Mouse (Mus musculus): Measurements from ENCODE around the gene Jak1. TPM values are rescaled to one million over a fixed set of nuclear protein-coding genes. Genes with fewer than 3 reads are reported as not detected.
A peak's percentile ranks its signal among the peaks of the same experiment; 100 is the strongest.

Gene Jak1
- polyA plus RNA-seq, 1 experiment, result 50.2 TPM

DNA sequence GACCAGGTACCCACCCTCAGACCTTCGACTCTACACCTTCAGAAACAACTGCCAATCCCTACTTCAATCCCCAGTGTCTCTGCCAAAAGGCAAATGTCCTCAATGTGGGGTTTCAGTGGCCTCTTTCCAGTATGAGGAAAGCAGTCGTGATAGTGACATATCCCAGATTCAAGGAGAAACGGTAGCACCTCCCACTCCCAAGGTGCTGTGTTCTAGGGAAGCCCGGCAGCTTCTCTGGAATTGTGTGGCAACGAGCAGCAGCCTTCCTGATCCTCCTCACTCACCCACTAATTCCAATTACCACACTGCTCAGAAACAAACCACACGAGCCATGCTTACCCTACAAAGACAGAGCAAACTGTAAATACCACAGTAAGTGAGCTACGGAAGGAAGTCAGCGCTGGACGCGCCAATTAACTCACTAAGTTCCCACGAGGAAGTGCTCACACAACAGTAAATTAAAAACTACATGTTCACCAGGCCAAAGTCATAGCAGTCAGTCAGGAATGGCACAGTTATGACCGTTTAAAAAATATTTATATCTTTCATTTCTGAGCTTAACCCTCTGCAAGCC, 105.8 kb downstream of the Jak1 start:
- TF ChIP-seq POLR2A (IDR thresholded peaks at IDR 0.05; ENCODE audit: borderline replicate concordance, extremely low read depth, insufficient read depth, insufficient read length, poor library complexity, severe bottlenecking) (no peak), CTCF (IDR thresholded peaks at IDR 0.05; ENCODE audit: borderline replicate concordance, extremely low read depth, insufficient read depth, insufficient read length) (no peak)
- no peak for DNase-seq (ENCODE audit: low read depth)

DNA sequence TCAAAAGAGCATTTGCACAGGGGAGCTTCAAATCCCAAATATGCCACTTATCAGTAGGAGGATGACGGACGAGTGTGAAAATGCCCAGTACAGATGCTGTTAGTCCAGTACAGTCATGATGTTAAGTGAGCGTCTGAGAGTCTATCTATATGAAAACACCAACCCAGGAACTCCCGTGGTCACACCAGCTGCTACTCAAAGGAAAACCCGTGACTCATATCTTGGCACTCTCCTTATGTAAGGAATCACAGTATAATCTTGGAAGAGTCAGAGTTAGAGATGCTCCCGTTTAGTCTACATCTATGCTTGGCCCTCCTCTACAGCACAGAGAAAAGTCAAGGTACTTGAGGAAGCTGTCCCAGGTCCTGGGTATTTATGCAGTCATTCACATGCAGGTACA, 106.8 kb downstream of the Jak1 start:
- no peak for DNase-seq (ENCODE audit: low read depth)
- TF ChIP-seq POLR2A (IDR thresholded peaks at IDR 0.05; ENCODE audit: borderline replicate concordance, extremely low read depth, insufficient read depth, insufficient read length, poor library complexity, severe bottlenecking) (no peak), CTCF (IDR thresholded peaks at IDR 0.05; ENCODE audit: borderline replicate concordance, extremely low read depth, insufficient read depth, insufficient read length) (no peak)

DNA sequence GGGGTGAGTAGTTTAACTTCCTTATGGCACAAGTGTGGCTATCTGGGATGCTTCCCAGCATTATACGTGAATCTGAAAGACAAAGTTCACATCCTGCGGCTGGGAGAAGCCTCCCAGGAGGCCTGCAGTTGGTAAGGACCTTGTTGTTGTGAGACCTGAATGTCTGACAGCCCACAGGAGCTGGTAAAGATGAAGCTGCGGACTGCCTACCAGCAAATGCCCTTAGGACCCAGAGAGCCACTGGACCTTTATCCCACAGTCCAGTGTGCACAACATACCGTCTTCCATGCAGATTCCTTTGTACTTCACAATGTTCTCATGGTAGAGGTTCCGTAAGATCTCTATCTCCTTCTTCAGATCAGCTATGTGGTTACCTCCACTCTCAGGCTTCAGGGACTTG, 107.6 kb downstream of the Jak1 start:
- DNase-seq (ENCODE audit: low read depth), result no peak
- TF ChIP-seq CTCF (IDR thresholded peaks at IDR 0.05; ENCODE audit: borderline replicate concordance, extremely low read depth, insufficient read depth, insufficient read length), result no peak
- TF ChIP-seq POLR2A (IDR thresholded peaks at IDR 0.05; ENCODE audit: borderline replicate concordance, extremely low read depth, insufficient read depth, insufficient read length, poor library complexity, severe bottlenecking), result no peak

DNA sequence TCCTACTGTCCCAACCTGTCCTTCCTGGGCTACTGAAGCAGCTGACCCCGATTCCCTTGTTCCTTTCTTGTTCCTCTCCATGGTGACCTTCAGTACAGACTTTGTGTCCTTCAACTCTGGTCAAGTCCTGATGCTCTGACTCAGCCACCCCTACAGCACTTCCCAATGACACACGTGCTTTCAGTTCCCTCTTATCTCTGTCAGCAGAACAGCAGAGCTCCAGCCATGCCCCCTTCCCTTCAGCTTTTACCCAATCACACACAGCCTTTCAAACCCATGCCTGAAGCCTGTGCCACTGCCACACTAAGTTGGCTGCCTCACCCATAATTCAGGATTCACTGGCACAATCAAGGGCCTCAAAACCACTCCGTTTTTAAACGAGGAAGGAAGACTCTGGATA, 109.5 kb downstream of the Jak1 start:
- TF ChIP-seq CTCF (IDR thresholded peaks at IDR 0.05; ENCODE audit: borderline replicate concordance, extremely low read depth, insufficient read depth, insufficient read length) (no peak), POLR2A (IDR thresholded peaks at IDR 0.05; ENCODE audit: borderline replicate concordance, extremely low read depth, insufficient read depth, insufficient read length, poor library complexity, severe bottlenecking) (no peak)
- DNase-seq (ENCODE audit: low read depth), result no peak

DNA sequence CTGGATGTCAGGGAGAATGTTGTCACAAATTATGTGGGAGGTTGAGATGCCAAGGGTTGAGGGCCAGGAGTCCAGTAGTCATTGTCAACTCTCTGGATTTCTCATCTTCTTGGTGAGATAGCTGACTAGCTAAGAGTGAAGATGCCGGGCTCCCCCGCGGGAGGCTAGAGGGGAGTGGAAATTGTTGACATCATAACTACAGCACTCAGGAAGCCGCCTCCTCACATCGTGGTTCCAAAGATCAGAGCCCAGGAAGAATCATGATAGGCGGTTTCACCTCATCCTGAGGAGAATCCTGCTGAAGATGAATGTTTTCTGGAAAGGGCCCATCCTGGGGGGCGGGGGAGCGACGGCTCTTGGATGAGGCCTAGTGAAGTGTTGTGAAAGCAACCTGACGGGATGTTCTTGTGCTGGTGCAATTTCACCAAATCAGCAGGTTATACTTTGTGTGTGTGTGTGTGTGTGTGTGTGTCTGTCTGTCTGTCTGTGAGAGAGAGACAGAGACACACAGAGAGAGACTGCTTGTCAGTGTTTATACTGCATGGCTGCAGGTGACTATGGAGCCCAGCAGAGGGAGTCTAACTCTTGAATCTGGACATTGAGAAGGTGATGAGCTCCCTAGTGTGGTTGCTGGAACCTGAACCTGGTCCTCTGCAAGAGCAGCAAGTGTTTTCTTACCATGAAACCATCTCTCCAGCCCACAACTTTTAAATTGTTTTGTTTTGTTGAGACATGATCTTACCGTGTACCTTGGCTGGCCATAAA, 118.0 kb downstream of the Jak1 start:
- TF ChIP-seq CTCF (IDR thresholded peaks at IDR 0.05; ENCODE audit: borderline replicate concordance, extremely low read depth, insufficient read depth, insufficient read length), result no peak
- TF ChIP-seq POLR2A (IDR thresholded peaks at IDR 0.05; ENCODE audit: borderline replicate concordance, extremely low read depth, insufficient read depth, insufficient read length, poor library complexity, severe bottlenecking), result no peak
- DNase-seq (ENCODE audit: low read depth), result no peak

DNA sequence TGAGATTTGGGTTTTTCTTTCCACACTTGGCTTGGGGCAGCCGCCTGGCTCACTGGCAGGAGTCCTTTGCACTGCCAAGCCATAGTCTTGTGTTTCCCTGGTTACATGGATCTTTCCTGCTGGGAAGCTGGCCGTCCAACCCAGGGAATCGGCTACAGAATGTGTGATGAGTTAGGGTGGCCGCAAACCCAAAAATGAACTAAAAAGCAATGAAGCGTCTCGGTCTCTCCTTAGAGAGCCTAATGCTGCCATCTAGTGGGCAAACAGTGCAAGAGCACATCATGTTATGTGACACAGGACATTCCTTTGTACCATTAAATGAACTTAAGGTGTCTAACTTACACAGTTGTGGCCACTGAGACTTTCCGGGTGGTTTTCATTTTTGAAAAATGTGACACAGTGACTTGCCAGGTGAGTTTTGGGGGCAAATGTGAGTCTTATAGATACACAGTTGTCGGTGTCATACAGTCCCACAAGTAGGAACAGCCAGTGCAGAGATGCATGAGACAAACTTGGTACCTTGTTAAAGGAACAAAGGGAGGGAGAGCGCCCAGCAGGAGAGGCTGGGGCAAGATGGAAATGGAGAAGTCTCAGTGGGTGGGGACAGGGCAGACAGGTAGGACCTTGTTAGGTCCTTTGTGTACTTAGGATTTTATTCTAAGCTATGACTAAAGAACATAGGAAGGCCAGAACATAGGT, 118.9 kb downstream of the Jak1 start:
- TF ChIP-seq CTCF (IDR thresholded peaks at IDR 0.05; ENCODE audit: borderline replicate concordance, extremely low read depth, insufficient read depth, insufficient read length) (peak; percentile 82), POLR2A (IDR thresholded peaks at IDR 0.05; ENCODE audit: borderline replicate concordance, extremely low read depth, insufficient read depth, insufficient read length, poor library complexity, severe bottlenecking) (no peak)
- DNase-seq (ENCODE audit: low read depth), result peak; percentile 94

DNA sequence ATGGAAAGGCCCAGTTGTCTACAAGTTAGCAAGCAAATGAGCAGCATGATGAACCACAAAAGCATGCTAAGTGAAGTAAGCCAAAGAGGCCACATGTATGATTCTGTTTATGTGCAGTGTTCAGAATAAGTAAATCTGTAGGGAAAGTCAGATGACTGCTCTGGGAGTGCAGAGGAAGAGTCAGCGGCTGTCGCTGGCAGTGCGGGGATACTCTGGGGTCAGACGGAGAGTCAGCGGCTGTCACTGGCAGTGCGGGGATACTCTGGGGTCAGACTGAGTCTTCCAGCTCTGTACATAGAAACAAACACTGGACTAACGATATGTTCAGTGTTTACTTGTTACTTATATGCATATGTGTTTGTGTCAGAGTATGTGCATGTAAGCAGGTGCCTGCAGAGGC, 120.3 kb downstream of the Jak1 start:
- DNase-seq (ENCODE audit: low read depth), result no peak
- TF ChIP-seq POLR2A (IDR thresholded peaks at IDR 0.05; ENCODE audit: borderline replicate concordance, extremely low read depth, insufficient read depth, insufficient read length, poor library complexity, severe bottlenecking), result no peak
- no peak for TF ChIP-seq CTCF (IDR thresholded peaks at IDR 0.05; ENCODE audit: borderline replicate concordance, extremely low read depth, insufficient read depth, insufficient read length)

DNA sequence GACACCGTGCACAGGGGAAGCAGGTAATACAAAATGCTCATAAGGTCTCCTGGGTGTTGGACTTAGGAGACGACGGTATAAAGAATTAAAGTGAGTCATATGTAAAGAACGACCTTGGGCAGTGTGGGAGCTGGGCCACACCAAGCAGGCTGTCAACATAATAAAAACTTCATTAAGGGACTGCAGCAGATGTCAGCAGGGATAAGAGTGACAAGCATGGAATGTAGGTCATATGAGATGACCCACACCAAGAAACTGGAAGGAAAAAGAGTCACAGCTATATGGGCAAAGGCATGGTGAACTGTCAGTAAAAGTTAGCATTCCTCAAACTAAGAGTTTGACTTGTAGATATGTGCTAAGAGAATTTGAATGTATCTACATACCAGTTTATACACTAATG, 120.7 kb downstream of the Jak1 start:
- TF ChIP-seq POLR2A (IDR thresholded peaks at IDR 0.05; ENCODE audit: borderline replicate concordance, extremely low read depth, insufficient read depth, insufficient read length, poor library complexity, severe bottlenecking) (no peak), CTCF (IDR thresholded peaks at IDR 0.05; ENCODE audit: borderline replicate concordance, extremely low read depth, insufficient read depth, insufficient read length) (no peak)
- no peak for DNase-seq (ENCODE audit: low read depth)

DNA sequence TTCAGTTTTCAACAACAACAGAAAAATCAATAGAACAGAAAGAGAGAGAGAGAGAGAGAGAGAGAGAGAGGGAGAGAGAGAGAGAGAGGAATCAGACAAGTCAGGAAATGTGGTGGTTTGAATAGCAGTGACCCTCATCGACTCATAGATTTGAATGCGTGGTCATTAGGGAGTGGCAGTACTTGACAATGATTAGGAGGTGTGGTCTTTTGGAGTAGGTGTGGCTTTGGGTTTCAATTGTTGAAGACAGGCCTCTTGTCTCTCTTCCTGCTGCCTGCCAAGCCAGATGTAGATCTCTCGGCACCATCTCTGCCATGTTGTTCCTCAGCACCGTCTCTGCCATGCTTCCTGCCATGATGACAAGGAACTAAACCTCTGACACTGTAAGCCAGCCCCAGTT, 121.2 kb downstream of the Jak1 start:
- TF ChIP-seq CTCF (IDR thresholded peaks at IDR 0.05; ENCODE audit: borderline replicate concordance, extremely low read depth, insufficient read depth, insufficient read length), result no peak
- TF ChIP-seq POLR2A (IDR thresholded peaks at IDR 0.05; ENCODE audit: borderline replicate concordance, extremely low read depth, insufficient read depth, insufficient read length, poor library complexity, severe bottlenecking), result no peak
- DNase-seq (ENCODE audit: low read depth), result no peak

DNA sequence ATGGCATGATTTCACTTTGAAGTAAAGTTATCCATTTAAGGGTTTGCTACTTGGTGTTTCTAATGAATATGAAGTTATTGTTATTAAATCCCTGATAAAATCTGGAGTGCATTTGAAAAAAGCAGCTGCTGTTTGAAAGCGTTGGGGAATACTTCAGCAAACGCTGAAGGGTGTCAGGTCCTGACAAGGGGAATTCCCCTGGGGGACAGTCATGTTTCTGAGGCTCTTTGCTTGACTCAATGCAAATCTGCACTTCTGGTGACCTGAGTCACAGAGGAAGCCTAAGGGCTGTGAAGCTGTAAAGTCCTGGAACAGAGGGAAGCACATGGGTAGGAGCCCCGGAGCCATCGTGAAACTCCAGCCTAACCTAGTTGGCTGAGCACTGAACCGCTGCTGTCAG, 123.3 kb downstream of the Jak1 start:
- DNase-seq (ENCODE audit: low read depth), result no peak
- no peak for TF ChIP-seq CTCF (IDR thresholded peaks at IDR 0.05; ENCODE audit: borderline replicate concordance, extremely low read depth, insufficient read depth, insufficient read length)
- TF ChIP-seq POLR2A (IDR thresholded peaks at IDR 0.05; ENCODE audit: borderline replicate concordance, extremely low read depth, insufficient read depth, insufficient read length, poor library complexity, severe bottlenecking), result no peak

DNA sequence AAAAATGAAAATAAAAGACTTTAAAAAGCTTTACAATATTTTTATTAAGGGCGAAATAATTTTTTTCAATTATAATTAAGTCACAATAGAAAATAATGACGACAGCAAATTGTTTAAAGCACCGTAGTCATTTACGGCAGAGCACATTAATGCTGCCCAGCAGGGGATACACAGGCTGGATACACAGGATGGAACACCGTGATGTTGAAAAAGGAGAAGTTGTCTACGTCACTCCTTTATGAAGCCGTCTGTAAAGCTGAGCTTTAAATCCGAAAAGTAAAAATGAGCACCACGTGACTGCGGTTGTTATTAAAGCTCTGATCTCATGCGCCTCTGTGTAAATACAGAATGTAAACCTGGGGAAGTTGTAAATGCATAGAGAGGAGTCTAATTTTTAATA, 127.1 kb downstream of the Jak1 start:
- no peak for DNase-seq (ENCODE audit: low read depth)
- no peak for TF ChIP-seq CTCF (IDR thresholded peaks at IDR 0.05; ENCODE audit: borderline replicate concordance, extremely low read depth, insufficient read depth, insufficient read length)
- TF ChIP-seq POLR2A (IDR thresholded peaks at IDR 0.05; ENCODE audit: borderline replicate concordance, extremely low read depth, insufficient read depth, insufficient read length, poor library complexity, severe bottlenecking), result no peak

Measured in brain, embryonic 14.5 days (tissue).